Mouse (Mus musculus): ENCODE data around the gene Hlf. TPM values are rescaled to one million over a fixed set of nuclear protein-coding genes. Genes with fewer than 3 reads are reported as not detected.

Gene Hlf
- 100 to 1,000 TPM; 134 to 138 TPM for total RNA-seq (2021)

GRCm38 (mm10) chr11:90390817-90391173 lies at the start of gene Hlf:
Gene Hlf (minus strand): TSS chr11:90390895.
- intact Hi-C loops (cut with DNase I): loop anchor here (1.0 to 2.0 kb wide), 2 partner anchors 28 to 228 kb away; no protein-coding TSS in a partner anchor
- peak; percentile 93 to 96 for DNase-seq (ENCODE audit: low spot score in 2 of 2)

- no peak for DNase-seq (ENCODE audit: low spot score in 2 of 2)
- intact Hi-C loops (cut with DNase I): loop anchor here (5.0 kb wide), 1 partner anchor 114 kb away; no protein-coding TSS in a partner anchor
Measured at GRCm38 (mm10) chr11:90438768-90439167, 48.1 kb upstream of the Hlf start.

GRCm38 (mm10) chr11:90425207-90425525 lies 34.5 kb upstream of the Hlf start:
- intact Hi-C loops (cut with DNase I): no loop called here
- no peak for DNase-seq (ENCODE audit: low spot score in 2 of 2)

DNA sequence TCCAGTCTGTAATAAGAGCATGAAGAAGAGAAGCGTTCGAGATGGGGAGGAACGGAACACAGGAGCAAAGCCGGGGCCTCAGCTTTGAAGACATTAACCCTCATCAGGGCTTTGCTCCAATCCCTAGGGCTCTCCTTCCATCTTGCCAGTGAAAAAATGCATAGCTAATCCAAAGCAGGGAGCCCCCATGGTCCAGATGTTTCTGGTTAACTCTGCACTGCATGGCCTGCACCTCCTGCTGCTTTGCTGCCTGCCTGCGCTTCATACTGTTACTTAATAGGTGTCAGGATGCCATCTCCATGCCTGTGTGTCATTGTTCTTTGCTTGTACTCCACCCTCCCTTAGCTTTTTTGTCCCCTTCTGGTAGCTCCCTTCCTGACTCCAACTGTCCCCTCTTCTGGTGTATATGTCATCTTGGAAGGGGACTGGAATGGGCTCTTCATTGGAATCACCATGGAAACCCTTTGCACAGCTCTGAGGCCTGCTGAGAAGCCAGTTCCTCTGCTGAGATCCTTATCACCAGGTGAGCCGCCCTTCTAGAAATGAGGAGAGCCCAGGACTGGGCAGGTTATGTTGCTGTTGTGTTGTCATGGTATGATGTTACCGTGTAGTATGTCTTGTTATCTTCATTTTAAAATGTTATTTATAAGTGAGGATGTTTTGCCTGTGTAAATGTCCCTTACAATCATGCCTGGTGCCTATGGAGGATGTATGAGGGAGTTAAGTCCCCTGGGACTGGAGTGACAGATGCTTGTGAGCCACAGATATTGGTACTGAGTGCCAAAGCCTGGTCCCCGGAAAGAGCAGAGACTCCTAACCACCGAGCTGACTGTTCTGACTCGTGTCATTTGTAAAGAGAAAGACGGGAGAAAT lies 33.9 kb upstream of the Hlf start:
- intact Hi-C loops (cut with DNase I): no loop called here
- DNase-seq (ENCODE audit: low spot score in 2 of 2): no peak

GRCm38 (mm10) chr11:90423896-90424295 lies 33.2 kb upstream of the Hlf start:
- DNase-seq (ENCODE audit: low spot score in 2 of 2): no peak
- intact Hi-C loops (cut with DNase I): no loop called here

GRCm38 (mm10) chr11:90419706-90420105 lies 29.0 kb upstream of the Hlf start:
- intact Hi-C loops (cut with DNase I): loop anchor here (5.0 to 10.0 kb wide), 2 partner anchors 37 to 125 kb away; no protein-coding TSS in a partner anchor
- peak; percentile 17 to 38 for DNase-seq (ENCODE audit: low spot score in 2 of 2)

GRCm38 (mm10) chr11:90417921-90418320 lies 27.2 kb upstream of the Hlf start:
- DNase-seq (ENCODE audit: low spot score in 2 of 2): peak; percentile 99
- intact Hi-C loops (cut with DNase I): loop anchor here (1.0 to 10.0 kb wide), 3 partner anchors 28 to 127 kb away; partner anchors contain the start of gene Hlf

GRCm38 (mm10) chr11:90417011-90417410 lies 26.3 kb upstream of the Hlf start:
- intact Hi-C loops (cut with DNase I): loop anchor here (5.0 to 10.0 kb wide), 2 partner anchors 35 to 128 kb away; no protein-coding TSS in a partner anchor
- DNase-seq (ENCODE audit: low spot score in 2 of 2): peak; percentile 16 to 32

DNA sequence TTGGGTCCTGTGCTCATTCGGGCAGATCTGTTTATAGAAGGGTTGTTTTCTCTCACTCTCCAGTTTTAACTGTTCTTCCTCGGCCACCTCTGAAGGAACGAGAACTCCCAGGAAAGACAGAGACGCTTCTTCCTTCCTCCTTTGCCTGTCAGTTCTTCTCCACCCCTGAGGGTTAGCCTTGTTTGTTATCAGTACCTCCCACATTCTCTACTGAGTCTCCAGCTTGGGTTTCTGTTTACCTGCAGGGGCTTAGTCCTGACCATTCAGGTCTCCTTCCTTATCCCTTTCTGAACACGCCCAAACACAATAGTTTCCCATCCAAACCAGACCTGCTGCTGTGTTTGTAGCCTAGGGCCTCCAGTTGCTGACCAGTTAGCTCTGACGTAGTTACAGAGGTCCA lies 8.2 kb upstream of the Hlf start:
- no peak for DNase-seq (ENCODE audit: low spot score in 2 of 2)
- intact Hi-C loops (cut with DNase I): no loop called here

- intact Hi-C loops (cut with DNase I): loop anchor here (2.0 kb wide), 1 partner anchor 227 kb away; no protein-coding TSS in a partner anchor
- no peak for DNase-seq (ENCODE audit: low spot score in 2 of 2)
Measured at GRCm38 (mm10) chr11:90391271-90392185, 833 bp upstream of the Hlf start.

DNA sequence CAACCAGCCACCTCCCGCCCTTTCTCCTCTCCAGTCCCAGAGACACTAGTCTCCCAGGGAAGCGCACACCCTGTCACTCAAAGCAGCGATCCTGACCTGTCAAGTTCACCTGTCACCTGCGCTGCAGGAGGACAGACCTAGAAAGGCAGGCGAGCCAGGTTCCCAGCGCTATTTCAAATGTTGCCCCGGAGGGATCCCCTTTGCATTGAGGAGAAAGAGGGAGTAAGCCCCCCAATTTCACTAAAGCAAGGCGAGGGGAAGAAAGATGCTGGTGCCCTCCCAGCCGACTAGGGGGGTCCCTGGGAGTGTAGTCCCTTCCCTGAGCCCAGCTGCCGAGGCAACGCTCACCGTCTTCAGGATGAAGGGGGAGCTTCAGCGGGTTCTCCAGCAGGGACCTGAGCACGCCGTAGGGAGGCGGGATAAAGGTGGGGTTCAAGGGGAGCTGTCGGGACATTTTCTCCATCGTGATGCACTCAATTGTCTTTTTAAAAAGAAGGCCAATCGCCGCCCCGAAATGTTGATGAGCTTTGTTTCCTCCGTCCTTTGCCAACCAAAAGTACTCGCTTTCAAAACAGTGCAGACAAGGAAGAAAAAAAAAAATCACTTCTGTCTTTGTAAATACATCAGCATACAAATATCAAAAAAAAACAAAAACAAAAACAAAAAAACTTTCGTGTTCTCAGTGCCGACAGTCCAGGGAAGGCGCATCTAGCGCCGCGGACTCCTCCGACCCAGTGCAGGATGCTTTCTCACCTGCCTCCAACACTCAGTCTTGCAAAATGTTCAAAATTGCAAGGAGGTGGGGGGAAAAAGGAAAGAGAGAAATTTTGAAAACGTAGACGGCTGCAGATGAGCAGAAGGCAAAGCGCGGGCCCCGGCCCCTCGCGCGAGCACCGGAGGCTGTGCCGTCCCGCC lies 536 bp downstream of the Hlf start:
- DNase-seq (ENCODE audit: low spot score in 2 of 2): peak in 1 of 2 experiments; percentile 41
- intact Hi-C loops (cut with DNase I): loop anchor here (1.0 to 5.0 kb wide), 4 partner anchors 28 to 229 kb away; no protein-coding TSS in a partner anchor

GRCm38 (mm10) chr11:90389174-90389901 lies 1.4 kb downstream of the Hlf start:
- peak; percentile 64 to 75 for DNase-seq (ENCODE audit: low spot score in 2 of 2)
- intact Hi-C loops (cut with DNase I): loop anchor here (5.0 kb wide), 2 partner anchors 72 to 137 kb away; no protein-coding TSS in a partner anchor

DNA sequence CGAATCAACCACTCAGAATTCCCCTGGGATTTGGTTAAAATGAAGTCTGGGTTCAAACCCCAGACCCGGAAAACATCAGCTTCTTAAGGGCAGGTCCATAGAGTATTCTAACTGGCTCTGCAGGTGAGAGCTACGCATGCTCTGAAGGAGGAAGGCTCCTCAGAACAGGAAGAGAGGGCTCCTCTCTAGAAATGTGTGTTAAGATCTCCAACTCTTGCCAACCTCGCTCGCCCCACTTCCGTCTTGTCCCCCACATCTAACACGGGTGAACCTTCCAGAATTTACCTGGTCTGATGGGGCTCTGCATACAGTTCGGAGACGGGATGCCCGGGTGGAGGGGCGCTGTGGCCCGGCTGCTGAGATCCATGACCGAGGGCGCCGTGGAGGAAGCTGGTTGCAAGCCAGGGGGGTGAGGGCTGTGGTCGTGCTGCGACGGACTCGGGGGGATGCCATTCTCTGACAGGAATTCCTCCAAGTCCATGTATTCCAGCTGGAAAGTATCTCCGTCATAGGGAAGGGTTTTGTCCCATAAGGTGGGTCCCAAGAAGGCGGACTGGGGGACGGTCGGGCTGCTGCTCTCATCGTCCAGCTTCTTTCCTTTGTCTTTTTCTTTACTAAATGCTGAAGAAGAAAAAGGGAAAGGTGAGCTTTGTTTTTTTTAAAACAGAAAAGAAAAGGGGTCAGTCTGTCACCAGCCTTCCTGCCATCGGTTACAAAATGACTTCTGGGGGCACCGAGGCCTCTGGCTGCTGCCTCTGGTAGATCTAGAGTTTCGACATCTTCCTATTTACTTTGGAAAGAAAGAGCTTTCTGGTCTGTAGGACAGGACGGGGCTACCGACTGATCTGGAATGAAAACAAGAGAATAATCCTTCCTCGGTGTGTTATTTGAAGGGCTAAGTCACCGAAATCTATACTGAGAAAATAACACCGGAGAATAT lies 2.9 kb downstream of the Hlf start:
- intact Hi-C loops (cut with DNase I): loop anchor here (5.0 kb wide), 2 partner anchors 70 to 135 kb away; no protein-coding TSS in a partner anchor
- DNase-seq (ENCODE audit: low spot score in 2 of 2): peak in 1 of 2 experiments; percentile 17

GRCm38 (mm10) chr11:90382005-90382611 lies 8.6 kb downstream of the Hlf start:
- intact Hi-C loops (cut with DNase I): loop anchor here (5.0 kb wide), 1 partner anchor 35 kb away; no protein-coding TSS in a partner anchor
- peak; percentile 51 to 63 for DNase-seq (ENCODE audit: low spot score in 2 of 2)

GRCm38 (mm10) chr11:90381113-90381512 lies 9.6 kb downstream of the Hlf start:
- no peak for DNase-seq (ENCODE audit: low spot score in 2 of 2)
- intact Hi-C loops (cut with DNase I): loop anchor here (5.0 kb wide), 1 partner anchor 36 kb away; no protein-coding TSS in a partner anchor

- no peak for DNase-seq (ENCODE audit: low spot score in 2 of 2)
- intact Hi-C loops (cut with DNase I): loop anchor here (5.0 kb wide), 1 partner anchor 37 kb away; no protein-coding TSS in a partner anchor
Measured at GRCm38 (mm10) chr11:90380131-90380685, 10.5 kb downstream of the Hlf start.

Data from left cerebral cortex, postnatal 36 days (tissue).